Mouse (Mus musculus) ovary, adult 18-20 months (tissue): ENCODE data around the gene Nme9.
A peak's percentile ranks its signal among the peaks of the same experiment; 100 is the strongest.

Experiments used
- DNase-seq: peaks from one replicate; pipeline ENCODE4 v3.0.0; 2022; ENCODE audit warnings: low spot score, mixed read lengths

The Nme9 gene

DNA sequence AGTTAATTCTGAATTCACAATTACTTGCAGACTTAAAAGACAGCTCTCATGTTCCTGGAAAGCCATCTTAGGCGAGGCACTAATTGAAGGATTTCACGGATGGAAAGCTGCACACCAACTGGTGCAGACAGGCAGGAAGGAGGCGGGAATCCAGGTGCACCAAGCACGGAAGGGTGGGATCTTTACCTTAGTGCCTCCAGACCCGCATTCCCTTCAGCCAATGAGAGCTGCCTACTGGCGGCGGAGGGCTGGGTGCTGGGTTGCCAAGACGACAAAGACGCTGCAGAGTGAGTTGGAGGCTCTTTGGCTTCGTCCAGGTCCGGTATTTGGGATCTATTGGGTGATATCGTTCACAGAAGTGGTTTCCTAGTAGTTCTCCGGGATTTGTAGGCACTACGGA is at the start of gene Nme9:
Nme9 (plus strand) TSS at position 315 of the 400 bp plus-strand sequence.
- no peak for DNase-seq

DNA sequence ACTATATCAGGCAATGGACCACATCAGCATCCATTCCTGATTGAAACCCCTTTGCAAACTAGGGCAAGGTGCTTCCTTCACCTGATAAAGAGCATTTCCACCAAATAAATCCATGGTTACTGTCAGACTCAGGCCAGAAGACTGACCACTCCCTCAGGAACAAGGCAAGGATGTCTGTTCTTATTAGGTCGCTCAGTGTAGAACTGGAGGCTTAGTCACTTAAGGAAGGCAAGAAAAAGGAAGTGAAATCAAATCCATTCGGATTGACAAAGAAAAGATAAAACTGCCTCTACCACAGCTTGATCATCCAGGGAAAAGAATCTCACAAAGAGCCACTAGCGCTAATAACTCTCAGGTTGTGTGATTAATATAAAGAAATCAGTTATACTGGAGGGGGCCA is 42.0 kb upstream of the Nme9 start:
- DNase-seq = no peak

DNA sequence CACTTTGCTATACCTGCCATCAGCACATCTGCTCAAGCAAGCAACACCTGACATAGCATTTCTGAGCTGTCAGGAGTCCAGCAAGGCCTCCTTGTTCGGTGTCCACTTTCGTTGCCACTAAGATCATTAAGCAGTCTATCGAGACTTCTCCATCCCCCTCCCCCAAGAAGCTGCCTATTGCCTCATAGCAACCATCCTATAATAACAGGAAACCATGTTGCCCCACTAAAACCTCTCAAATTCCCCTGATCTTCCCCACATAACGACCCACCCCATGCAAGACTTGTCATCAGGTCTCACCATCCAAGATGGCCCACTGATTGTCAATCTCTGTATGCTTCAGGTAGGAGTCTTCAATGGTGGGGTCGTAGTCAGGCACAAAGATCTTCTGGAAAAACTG is 40.2 kb upstream of the Nme9 start:
- DNase-seq = no peak

DNA sequence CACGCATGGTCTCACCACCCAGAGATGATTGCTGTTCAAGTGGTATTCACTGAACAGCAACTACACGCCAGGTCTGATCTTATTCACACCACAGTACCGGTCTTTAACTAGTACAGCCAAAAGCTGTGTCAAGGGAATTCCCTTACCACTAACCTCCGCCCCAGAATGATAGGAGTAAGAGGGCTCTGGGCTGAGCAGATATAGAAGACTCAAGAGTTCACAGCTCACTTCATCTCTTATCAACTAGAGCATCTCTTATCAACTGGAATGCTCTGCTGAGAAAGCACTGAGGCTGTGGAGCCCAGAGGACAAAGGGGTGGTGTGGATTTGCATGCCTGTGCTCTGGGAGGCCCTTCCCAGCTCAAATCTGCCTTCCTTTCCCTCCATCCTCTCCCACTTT is 39.5 kb upstream of the Nme9 start:
- DNase-seq = no peak

DNA sequence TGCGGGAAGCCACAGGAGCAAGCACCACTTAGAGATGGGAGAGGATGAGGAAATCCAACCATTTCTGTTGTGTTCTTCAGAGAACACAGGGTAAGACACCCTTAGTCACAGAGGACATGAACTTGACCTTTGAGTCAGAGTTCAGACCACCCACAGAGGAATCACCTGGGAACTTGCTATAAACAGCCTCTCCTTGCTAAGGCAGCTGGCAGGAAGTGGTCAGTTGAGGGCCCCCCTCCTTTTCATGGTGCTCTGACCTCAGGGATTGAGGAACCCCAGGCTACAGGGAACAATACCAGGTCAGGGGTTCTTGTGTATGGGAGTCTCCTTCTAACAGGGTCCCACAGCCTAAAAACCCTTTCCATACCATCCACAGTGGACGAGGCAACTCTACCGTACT is 34.5 kb upstream of the Nme9 start:
- DNase-seq = no peak

DNA sequence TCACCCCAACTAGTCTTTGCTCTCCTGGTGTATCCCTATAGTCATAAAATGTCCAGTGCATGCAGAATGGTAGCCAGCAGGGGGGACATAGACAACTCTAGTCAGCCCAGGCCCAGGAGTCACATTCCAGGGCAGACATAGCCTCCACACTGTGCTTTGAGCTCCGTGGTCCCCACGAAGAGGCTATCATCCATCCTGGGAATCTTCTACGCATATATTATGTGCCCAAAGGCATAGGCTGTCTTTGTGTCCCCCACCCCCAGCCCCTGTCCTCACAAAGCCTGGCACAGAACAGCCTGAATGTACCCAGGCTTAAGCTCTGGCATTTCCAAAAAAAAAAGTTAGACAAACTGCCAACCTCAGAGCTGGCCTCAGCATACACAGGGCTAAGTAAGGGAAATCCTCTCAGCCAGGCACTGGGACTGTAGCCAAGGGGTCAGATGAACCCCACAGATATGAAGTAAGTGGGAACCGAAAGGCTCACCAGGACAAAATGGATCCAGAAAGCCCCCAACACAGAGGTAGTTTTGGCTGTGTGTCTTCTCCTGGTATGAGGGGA is 33.9 kb upstream of the Nme9 start:
- DNase-seq = no peak

DNA sequence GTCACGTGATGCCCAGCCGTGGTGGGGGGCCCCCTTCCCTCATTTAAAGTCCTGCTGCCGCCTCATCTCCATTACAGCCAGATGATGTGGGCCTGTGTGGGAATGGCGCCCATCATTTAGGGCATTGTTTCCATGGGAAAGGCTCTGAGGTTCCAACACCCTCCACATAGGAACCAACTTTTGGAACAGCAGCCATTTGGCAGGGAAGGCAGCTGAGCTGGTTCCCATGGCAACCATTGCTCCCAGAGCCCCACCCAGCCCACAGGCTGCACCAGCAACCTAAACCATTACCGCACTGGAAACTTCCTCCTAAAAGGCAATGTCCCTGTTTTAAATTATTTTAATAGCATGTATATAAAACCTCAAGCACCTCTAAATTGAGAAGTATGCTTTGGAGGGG is 32.9 kb upstream of the Nme9 start:
- no peak for DNase-seq

DNA sequence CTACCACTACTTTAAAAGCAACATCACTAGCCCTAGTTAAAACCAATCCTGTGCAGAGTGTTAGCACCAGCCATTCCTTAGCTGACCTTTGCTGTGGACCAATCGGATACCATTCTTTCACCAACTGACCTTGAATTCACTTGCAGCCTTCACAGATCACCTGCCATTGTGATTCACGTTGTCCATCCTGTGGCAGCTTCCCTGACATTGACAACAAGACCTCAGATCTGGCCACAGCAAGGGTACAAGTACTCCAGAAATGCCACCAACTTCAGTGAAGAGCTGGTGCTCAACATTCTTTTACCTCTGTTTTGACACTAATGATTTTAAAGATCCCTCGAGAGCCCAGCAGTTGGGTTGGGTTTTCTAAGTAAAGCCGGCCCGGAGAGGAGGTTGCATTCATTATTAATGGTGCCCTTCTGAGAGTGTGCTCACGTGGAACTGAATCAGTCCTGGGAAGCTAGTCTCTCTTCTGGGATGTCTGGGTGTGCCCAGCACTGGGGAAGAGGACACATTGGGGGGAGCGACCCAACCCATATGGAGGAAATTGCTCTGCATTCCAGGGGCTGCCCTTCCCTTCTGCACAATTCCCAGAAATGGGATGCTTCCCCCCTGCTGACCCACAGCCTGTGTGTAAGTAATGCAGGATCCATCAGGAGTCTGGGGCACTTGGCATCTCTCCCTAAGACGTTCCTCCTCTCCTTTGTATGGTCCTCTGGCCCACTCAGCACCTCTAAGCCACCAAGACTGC is 31.1 kb upstream of the Nme9 start:
- no peak for DNase-seq

DNA sequence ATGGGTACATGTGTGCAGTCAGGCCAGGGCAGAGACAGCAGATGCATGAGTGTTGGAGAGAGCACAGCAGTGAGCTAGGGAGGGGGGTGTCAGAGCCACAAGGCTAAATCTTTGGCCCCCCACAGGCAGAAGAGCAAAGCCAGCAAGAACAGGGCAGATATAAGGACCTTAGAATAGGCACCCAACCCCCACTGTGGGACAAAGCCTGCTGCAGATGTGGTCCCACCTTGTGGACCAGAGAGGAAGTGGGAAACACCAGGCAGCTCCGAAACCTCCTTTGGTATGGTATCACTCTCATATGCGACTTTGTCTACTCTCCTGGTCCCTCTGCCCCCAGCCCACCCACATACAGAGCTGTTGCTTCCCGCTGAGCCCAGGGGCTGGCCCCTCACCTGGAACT is 29.4 kb upstream of the Nme9 start:
- no peak for DNase-seq

DNA sequence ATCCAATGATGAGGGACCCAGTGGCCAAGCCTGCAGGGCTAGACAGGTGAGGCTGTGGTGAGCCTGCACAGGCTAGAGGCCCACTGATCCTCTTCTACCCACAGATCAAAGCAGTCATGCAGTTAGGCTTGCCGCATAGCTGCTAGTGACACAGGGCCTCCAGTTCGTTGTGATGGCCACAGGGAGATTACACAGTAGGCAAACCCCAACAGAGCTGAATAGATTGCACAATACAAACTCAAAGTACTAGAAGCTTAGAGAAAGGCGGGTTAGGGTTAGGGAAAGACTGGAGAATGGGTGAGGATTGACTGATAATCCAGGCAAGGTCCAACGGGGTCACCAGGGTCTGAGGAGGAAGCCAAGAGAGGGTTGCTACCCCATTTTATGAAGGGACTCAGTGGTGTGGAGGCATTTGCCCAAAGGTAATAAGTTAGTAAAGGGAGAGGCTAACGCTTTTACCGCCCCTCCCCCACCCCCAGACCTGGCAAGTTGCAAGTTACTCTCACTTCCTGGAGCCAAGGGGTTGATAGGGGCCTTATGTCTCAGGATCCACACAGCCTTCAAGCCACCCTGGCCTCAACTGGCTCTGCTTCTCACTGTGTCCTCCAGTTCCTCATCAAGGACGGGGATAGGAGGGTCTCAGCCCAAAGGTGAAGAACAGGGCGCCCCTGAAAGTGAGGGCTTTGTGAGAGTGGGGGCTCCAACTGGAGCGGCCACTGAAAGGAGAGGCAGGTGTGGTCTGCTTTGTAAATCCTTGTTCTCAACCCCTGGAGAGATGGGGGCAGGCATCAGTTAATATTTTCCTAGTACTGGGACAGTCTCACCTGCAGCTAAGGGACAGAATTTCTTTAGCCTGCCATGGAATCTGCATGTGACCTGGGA is 27.3 kb upstream of the Nme9 start:
- DNase-seq = no peak

DNA sequence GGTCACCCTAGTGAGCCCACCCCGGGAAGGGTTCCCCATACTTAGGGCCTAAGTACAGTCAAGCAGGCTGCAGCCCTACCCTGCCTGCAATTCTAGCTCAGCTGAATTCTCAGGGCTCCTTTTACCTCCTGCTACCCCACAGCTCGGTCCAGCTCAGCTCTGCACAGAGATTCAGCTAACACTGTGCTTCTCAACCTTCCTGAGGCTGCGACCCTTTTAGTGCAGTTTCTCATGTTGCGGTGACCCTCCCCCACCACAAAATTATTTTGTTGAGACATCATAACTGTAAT is 26.8 kb upstream of the Nme9 start:
- DNase-seq = no peak

DNA sequence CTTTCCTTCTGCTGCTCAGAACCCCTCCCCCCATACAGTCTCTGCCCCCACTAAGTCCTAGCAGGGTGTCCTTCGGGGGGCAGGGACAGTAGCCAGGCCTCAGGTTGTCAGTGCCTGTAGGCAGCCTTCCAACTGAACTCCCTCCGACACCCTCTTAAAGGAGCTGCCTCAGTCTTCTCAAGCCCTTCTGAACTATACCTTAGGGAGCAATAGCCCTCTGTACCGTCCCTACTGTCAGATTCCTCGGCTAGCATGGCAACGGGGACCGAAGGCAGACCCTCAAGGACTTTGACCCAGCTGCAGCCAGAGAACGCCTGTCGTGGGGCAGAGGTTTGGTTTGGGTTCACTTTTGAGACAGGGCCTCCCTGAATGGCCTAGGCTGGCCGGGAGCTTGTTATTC is 26.0 kb upstream of the Nme9 start:
- DNase-seq = no peak

DNA sequence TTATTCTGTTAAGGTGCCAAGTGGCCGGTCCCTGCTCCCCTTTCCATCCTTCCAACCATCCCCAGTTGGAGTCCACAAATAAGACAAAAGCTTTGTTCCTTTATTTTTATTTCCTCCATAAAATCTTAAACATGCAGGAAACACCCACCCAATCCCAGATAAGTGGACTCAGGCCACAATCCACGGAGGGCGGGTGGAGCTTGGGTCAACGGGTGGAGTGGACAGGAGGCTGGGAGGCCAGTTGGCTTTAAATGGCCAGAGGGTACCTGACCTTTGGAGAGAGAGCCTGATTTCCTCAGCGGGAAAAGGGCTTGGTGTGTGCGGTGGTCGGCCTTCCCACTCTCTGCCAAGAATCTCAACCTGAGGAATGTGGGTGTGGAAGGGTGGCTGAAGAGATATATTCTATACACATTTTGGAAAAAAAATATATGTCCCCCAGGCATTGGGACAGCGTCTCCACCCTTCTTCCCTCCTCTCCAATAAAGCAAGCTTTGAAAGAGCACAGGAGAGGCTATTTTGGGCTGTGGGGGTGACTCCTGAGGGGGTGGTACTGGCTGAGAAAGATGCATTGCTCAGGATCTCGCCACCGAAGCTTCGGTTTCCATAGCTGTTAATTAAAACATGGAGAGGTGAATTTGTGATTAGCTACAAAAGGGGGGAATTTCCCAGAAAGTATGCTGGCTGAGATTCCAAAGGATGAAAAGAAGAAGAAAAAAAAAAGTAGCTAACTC is 22.5 kb upstream of the Nme9 start:
- DNase-seq = no peak

DNA sequence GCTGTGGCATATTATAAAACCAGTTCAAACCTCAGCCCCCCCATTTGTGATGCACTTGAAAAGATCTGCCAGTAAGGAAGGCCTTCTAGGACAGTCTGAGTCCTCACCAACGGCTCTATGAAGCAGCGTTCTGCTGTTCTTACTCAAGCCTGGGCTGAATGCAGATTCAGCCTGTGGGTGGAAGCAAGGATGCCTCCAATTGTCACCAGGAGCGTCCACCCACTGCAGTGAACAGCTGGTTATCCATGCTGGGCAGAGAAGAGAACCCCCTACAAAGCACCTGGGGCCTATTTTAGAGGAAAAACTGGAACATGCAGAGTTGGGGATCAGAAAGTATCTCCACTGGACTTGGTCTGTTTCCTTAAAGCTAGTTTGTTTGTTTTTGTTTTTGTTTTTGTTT is 21.4 kb upstream of the Nme9 start:
- no peak for DNase-seq

DNA sequence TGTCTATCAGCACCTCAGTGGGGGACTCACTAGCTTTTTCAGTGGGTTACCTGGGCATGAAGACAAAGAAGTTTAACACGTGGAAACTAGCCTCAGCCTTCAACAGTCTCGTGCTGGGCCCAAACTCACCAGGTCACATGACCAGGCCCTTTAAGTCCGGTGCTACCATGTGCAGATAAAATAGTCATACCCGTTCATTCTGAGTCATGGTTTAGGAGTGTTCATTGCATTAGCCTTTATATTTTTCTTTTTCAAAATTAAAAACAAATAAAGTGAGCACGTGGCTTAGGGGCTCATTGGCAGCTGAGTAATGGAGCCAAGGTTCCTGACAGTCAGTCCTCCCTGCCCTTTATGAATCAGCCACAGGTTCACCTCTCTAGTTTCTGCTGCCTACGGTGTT is 20.5 kb upstream of the Nme9 start:
- no peak for DNase-seq

DNA sequence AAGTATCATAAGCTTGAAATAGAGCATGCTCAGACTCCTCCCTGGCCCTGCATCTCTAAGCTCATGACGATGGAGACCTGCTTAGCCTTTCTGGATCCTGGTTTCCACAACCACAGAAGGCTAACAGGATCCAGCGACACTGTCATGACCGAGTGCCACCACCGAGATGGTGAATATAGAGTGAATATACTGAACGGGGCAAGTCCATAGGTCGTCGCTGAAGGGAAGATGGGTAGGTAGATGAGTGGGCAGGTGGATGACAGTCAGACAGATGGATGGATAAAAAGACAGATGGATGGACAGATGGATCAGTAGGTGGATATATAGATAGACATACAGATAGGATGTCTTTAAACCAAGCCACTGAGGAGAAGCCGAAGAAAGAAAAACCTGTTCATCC is 19.9 kb upstream of the Nme9 start:
- no peak for DNase-seq

DNA sequence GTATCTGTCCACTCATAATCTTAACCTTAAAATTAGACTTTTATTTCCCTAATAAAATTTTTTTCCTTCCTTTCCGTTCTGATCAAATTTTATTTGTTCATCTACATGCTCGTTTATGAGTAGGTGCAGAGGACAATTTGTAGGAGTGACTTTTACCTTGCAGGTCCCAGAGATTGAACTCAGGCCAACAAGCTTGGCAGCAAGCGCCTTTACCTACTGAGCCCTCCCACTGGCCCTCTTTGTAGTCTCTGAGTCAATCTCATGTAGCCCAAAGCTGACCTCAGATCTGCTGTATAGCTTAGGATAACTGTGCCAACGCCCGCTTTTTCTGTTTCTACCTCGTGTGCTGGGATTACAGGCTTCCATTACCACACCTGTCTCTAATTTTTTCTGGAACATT is 19.3 kb upstream of the Nme9 start:
- DNase-seq = no peak

DNA sequence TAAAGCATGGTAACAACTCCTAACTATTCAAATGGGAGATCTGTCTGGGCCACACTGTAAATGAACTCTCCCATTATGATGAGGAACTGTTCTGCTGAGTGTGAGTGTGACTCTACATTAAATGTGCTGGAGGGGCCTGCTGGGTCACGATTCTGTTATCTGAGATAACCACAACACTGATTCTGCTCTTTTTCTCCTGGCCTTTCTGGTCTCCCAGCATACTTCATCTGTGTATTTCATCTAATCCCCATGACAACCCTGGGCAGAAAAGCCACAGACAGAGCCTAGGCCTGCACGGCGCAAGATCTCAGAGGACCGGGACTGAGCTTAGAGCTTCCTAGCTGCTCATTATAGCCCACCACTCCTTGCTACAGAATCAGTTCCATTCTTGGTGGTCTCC is 18.8 kb upstream of the Nme9 start:
- no peak for DNase-seq

DNA sequence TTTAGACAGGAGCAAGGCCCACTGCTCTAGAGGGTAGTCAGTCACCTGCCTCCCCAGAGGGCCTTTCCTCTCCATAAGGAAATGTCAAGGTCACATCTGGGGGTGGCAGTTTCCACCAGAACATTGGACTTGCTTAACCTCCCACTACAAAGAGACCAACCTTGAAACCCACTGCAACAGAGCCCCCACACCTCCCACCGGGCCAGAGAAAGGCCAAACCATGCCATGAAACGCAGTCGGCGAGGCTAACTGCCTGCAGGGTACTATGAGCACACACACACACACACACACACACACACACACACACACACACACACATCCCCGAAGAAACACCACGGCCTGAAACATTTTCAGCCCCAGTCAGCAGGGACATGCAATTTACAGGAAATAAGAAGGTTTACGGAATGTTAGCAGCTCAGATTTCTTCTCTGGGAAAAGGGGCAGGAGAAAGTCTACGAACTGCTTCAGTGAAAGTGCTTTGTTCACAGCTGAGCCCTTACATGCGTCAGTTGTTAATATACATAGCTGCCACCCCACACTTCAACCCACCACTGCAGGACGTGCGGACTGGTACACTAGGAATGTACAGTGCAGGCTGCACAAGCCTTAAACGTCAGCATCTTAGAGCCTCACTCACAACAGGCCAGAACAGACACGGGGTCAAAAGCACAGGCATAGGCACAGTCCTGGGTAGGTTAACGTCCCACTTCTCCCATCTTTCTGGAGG is 16.2 kb upstream of the Nme9 start:
- DNase-seq = peak; percentile 32

DNA sequence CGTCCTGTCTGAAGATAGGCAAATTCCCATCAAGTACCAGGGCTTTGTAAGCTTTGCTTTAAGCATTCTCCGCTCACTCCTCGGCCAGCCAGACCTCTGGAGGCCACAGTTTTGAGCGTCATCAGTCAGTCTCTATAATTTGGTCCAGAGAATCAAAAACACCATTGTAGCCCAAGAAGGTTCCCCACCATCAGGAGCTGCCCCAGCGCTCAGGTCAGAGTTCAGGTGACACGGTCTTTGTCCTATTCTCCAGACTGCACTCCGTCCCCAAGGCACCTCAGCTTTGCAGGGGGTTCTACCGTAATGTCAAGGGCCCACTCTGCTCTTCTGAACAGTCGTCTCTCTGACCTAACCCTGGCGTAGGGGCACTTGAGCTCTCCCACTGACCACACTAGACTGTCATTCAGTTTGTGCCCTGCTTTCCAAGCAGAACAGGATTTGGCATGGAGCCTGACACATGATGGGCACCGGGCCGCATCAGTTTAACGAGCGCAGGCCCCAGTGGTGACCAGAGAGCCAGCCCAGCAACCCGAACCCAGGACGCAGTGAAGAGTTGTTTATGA is 15.6 kb upstream of the Nme9 start:
- no peak for DNase-seq

DNA sequence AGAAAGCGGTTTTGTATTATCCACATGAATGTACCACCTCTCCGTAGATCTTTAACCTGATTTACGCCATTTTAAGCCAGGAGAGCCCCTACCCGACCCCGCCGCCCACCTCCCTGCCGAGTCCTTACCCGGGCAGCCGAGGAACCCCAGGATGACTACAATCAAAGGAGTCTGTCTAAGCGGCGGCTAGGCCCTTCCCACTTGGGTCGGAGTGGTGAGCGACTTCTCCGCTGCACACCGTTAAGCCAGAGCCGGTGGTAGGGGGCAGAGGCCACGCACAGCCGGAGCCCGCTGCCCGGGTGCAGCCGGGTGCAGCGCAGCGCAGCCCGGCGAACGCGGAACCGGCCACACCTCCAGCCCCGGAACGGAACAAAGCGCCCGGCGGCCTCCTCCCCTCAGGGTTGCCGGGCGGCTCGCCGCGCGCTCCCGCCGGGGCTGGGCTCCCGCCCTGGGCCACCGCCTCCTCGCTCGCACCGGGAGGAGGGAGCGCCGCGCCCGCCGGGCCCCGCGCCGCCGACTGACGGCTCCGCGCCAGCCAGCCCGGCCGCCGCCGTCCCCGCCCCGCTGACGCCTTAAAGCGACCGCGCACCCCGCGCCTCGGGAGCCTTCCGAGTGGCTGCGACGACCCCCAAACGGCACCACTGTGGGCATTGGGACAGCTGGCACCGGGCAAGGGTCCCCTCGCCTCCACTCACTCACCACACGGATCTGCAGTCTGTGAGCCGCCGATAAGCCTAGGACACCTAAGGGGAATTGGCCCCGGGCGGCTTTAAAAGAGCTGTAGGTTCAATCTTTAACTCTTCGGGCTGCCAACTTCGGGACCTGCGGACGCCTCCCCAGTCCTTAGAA is 14.9 kb upstream of the Nme9 start:
- DNase-seq = peak; percentile 72
